Mouse (Mus musculus) intestine, postnatal 0 days (tissue): Measurements from ENCODE around the gene Stxbp3. TPM values are rescaled to one million over a fixed set of nuclear protein-coding genes. Genes with fewer than 3 reads are reported as not detected.

Experiments
- ATAC-seq: fragments of 200-750 bp; cut with Nextera tagmentation; 2 replicates; pipeline ENCODE4 v1.8.0; 2017; ENCODE audit warnings: mild to moderate bottlenecking, moderate TSS enrichment, moderate library complexity
- H3K27ac ChIP-seq: fragments of 300-500 bp; sonication (generic); 2 replicates; pipeline ENCODE4 v1.5.1; 2014; ENCODE audit warnings: mild to moderate bottlenecking, low read depth, low read length, moderate library complexity
- H3K27me3 ChIP-seq: fragments of 300-500 bp; sonication (generic); replicated peaks from 2 replicates; pipeline ENCODE4 v1.6.1; 2014; ENCODE audit warnings: low read length, mixed read lengths; ENCODE audit not compliant: control insufficient read depth, insufficient read depth
- H3K36me3 ChIP-seq: fragments of 300-500 bp; sonication (generic); 2 replicates; pipeline ENCODE4 v1.6.1; 2014; ENCODE audit warnings: mild to moderate bottlenecking, moderate library complexity; ENCODE audit not compliant: control insufficient read depth, insufficient read depth
- H3K4me1 ChIP-seq: fragments of 300-500 bp; sonication (generic); replicated peaks from 2 replicates; pipeline ENCODE4 v1.6.1; 2014; ENCODE audit warnings: antibody characterized with exemption, low read length, mixed read lengths; ENCODE audit not compliant: control insufficient read depth, insufficient read depth
- H3K4me2 ChIP-seq: fragments of 300-500 bp; sonication (generic); replicated peaks from 2 replicates; pipeline ENCODE4 v1.6.1; 2014; ENCODE audit warnings: low read depth, mild to moderate bottlenecking, moderate library complexity
- H3K4me3 ChIP-seq: fragments of 300-500 bp; sonication (generic); 2 replicates; pipeline ENCODE4 v1.5.1; 2014; ENCODE audit warnings: low read depth, low read length
- H3K9ac ChIP-seq: fragments of 300-500 bp; sonication (generic); 2 replicates; pipeline ENCODE4 v1.6.1; 2014; ENCODE audit warnings: mild to moderate bottlenecking, low read depth, low read length
- H3K9me3 ChIP-seq: fragments of 300-500 bp; sonication (generic); 2 replicates; pipeline ENCODE4 v1.6.1; 2016; ENCODE audit warnings: mixed run types; ENCODE audit not compliant: control insufficient read depth
- CTCF ChIP-seq: sonication (generic); IDR thresholded peaks from 2 replicates; pipeline ENCODE4 v1.5.1; 2016; ENCODE audit warnings: low read depth, mild to moderate bottlenecking, control low read depth, antibody characterized with exemption, moderate library complexity
- WGBS: fragments of 180-500 bp; shearing (Covaris S2); extraction: QIAGEN DNeasy Blood & Tissue Kit; methylation state at CpG from one replicate; pipeline ENCODE4 v1.1.7; 2014; 5-methylcytosine and 5-hydroxymethylcytosine counted together
- polyA plus RNA-seq: library from polyadenylated mRNA; unstranded; fragments of >200 nt; fragmentation: Nextera tagmentation; extraction: Ambion mirVana; gene quantifications from 2 replicates; pipeline ENCODE4 v1.2.1, GENCODE M21; 2015

Stxbp3 gene
- polyA plus RNA-seq, 1 experiment from 2014 or later, result 40.5 TPM

- WGBS, result 71% methylated on average over 4 of the region's 4 CpGs
- Histone ChIP-seq H3K9ac (no peak overlapping the region), H3K4me1 (no peaks in the 10 kb centered on the region), H3K9me3 (no peaks in the 10 kb centered on the region), H3K4me3 (no peak overlapping the region), H3K27me3 (no peaks in the 10 kb centered on the region), H3K36me3 (peaks cover 31% of the 10 kb centered on the region), H3K4me2 (no peak overlapping the region), H3K27ac (no peak overlapping the region)
- ATAC-seq, result no peak
- no peak for TF ChIP-seq CTCF
These were observed 24.7 kb downstream of the Stxbp3 start for GRCm38 (mm10) chr3:108815631-108816030.

- Histone ChIP-seq H3K4me3 (no peak overlapping the region), H3K27me3 (no peaks in the 10 kb centered on the region), H3K9me3 (no peaks in the 10 kb centered on the region), H3K27ac (no peak overlapping the region), H3K36me3 (peaks cover 41% of the 10 kb centered on the region), H3K9ac (no peak overlapping the region), H3K4me1 (no peaks in the 10 kb centered on the region), H3K4me2 (no peak overlapping the region)
- 0 out of 2 replicates have a peak, but pooled peaks have one; percentile 16 for ATAC-seq
- WGBS, result 75% methylated on average over 4 of the region's 4 CpGs
- TF ChIP-seq CTCF, result no peak
These were observed 29.5 kb downstream of the Stxbp3 start for GRCm38 (mm10) chr3:108810747-108811263.

GRCm38 (mm10) chr3:108805622-108806021 lies 34.7 kb downstream of the Stxbp3 start:
- Histone ChIP-seq H3K27me3 (no peaks in the 10 kb centered on the region), H3K9ac (no peak overlapping the region), H3K9me3 (no peaks in the 10 kb centered on the region), H3K4me1 (no peaks in the 10 kb centered on the region), H3K27ac (no peak overlapping the region), H3K4me2 (no peak overlapping the region), H3K36me3 (peaks cover 71% of the 10 kb centered on the region), H3K4me3 (no peak overlapping the region)
- no peak for TF ChIP-seq CTCF
- 91% methylated on average over 5 of the region's 5 CpGs for WGBS
- ATAC-seq, result no peak

- no peak overlapping the region for H3K4me3 ChIP-seq
- H3K4me1 ChIP-seq, result no peaks in the 10 kb centered on the region
- TF ChIP-seq CTCF, result peak; percentile 54
- ATAC-seq, result no peak
- no peaks in the 10 kb centered on the region for H3K27me3 ChIP-seq
- WGBS, result 88% methylated on average over 2 of the region's 2 CpGs
- no peak overlapping the region for H3K27ac ChIP-seq
- H3K36me3 ChIP-seq, result peaks cover 74% of the 10 kb centered on the region
- no peak overlapping the region for H3K4me2 ChIP-seq
- no peaks in the 10 kb centered on the region for H3K9me3 ChIP-seq
- H3K9ac ChIP-seq, result no peak overlapping the region
These were observed 42.0 kb downstream of the Stxbp3 start for GRCm38 (mm10) chr3:108798375-108798774.

- Histone ChIP-seq H3K9ac (no peak overlapping the region), H3K27me3 (no peaks in the 10 kb centered on the region), H3K36me3 (peaks cover 69% of the 10 kb centered on the region), H3K4me1 (no peaks in the 10 kb centered on the region), H3K4me3 (no peak overlapping the region), H3K9me3 (no peaks in the 10 kb centered on the region), H3K4me2 (no peak overlapping the region), H3K27ac (no peak overlapping the region)
- WGBS, result 86% methylated on average over 6 of the region's 6 CpGs
- no peak for TF ChIP-seq CTCF
- no peak for ATAC-seq
These were observed 42.6 kb downstream of the Stxbp3 start for GRCm38 (mm10) chr3:108797723-108798122.

- no peak overlapping the region for H3K9ac ChIP-seq
- H3K9me3 ChIP-seq, result no peaks in the 10 kb centered on the region
- H3K4me2 ChIP-seq, result no peak overlapping the region
- H3K27me3 ChIP-seq, result no peaks in the 10 kb centered on the region
- no peak for ATAC-seq
- no peaks in the 10 kb centered on the region for H3K4me1 ChIP-seq
- no peak overlapping the region for H3K27ac ChIP-seq
- no peak overlapping the region for H3K4me3 ChIP-seq
- 96% methylated on average over 4 of the region's 4 CpGs for whole genome bisulfite sequencing
- no peak for TF ChIP-seq CTCF
- peaks cover 63% of the 10 kb centered on the region for H3K36me3 ChIP-seq
These were observed 43.9 kb downstream of the Stxbp3 start for GRCm38 (mm10) chr3:108796386-108796785.
